22 mouse cellular contexts compared by ENCODE assay signal in genomic region chr9:31868823-31869460, GRCm38 (mm10). TPM values are rescaled to one million over a fixed set of nuclear protein-coding genes. Genes with fewer than 3 reads are reported as not detected.
A peak's percentile ranks its signal among the peaks of the same experiment; 100 is the strongest.
DNase-seq lines count a peak whose midpoint lies in the region; TF ChIP-seq lines count a peak whose summit lies in the region.
"Had no signal": no experiment of that assay in that cellular context is flagged by ENCODE, and none has a peak within 500 bp of the region (broad histone marks: within the 10 kb centered on the region; RNA-seq: fewer than 3 reads in every experiment).

No protein-coding gene starts in this region.

- peak; percentile 20 for DNase-seq in kidney, adult 2 months
- no peak for DNase-seq in kidney, postnatal 25 days
- DNase-seq in NIH3T3 (ENCODE audit: low read depth) = peak; percentile 67
- peak; percentile 95 for DNase-seq in large intestine, adult 2 months (ENCODE audit: low read depth, low spot score)
- no peak for DNase-seq in cerebellum, adult 9-10 months
- DNase-seq in heart, adult 11 months = no peak
- DNase-seq in spleen, postnatal 14 days (ENCODE audit: low spot score in 2 of 2) = no peak
- DNase-seq: adrenal gland, adult 8-10 months; adrenal gland, postnatal 36 days; cerebellum, adult 2 months; cerebellum, postnatal 14 days; embryo, embryonic 11 days; gastrocnemius, postnatal 36 days; heart, adult 18-20 months; heart, postnatal 14 days had no signal

- no peak for TF ChIP-seq CTCF in kidney, adult 2 months (conservative IDR thresholded peaks at IDR 0.05; ENCODE audit: insufficient read depth, insufficient read length, low read depth, low read length)

- no peaks in the 10 kb centered on the region for H3K36me3 ChIP-seq in kidney, adult 2 months (ENCODE audit: control insufficient read depth, insufficient read depth, low read length)
- H3K36me3 ChIP-seq: embryonic facial prominence, embryonic 15.5 days; forebrain, embryonic 10.5 days; heart, embryonic 15.5 days; hindbrain, embryonic 13.5 days had no signal

- no peak overlapping the region for H3K4me3 ChIP-seq in kidney, adult 2 months (ENCODE audit: insufficient read depth, low read depth, low read length)
- H3K4me3 ChIP-seq: embryonic facial prominence, embryonic 15.5 days; erythroblast, embryonic 14.5 days; forebrain, embryonic 10.5 days; heart, embryonic 15.5 days; hindbrain, embryonic 13.5 days had no signal

- 47% methylated on average over 2 of the region's 2 CpGs for WGBS in kidney, adult 2 months
- 25% methylated on average over 2 of the region's 2 CpGs for WGBS in large intestine, adult 2 months

- no peaks in the 10 kb centered on the region for H3K27me3 ChIP-seq in kidney, adult 2 months (replicated peaks; ENCODE audit: control insufficient read depth, insufficient read depth, low read length)
- H3K27me3 ChIP-seq: embryonic facial prominence, embryonic 15.5 days; heart, embryonic 15.5 days; hindbrain, embryonic 13.5 days had no signal

- H3K27ac ChIP-seq in kidney, adult 2 months (ENCODE audit: insufficient read depth, low read depth, low read length) = no peak overlapping the region
- H3K27ac ChIP-seq: embryonic facial prominence, embryonic 15.5 days; forebrain, embryonic 10.5 days; heart, embryonic 15.5 days; hindbrain, embryonic 13.5 days; hindbrain, postnatal 0 days had no signal

- TF ChIP-seq POLR2A in kidney, adult 2 months (IDR thresholded peaks at IDR 0.05; ENCODE audit: low read depth, low read length) = no peak

- H3K4me1 ChIP-seq in kidney, adult 2 months (ENCODE audit: control insufficient read depth, insufficient read depth, low read length) = no peaks in the 10 kb centered on the region
- H3K4me1 ChIP-seq: embryonic facial prominence, embryonic 15.5 days; heart, embryonic 15.5 days; hindbrain, embryonic 13.5 days had no signal

RNA-seq across cellular contexts. Expression of gene Barx2, which starts 44.3 kb away (rescaled TPM):
- 0.05 and 0.16 TPM in 2 replicates for polyA plus RNA-seq in kidney, adult 2 months (2012; rRNA removed)
- 12.5 and 32.9 TPM in 2 replicates for polyA plus RNA-seq in large intestine, adult 2 months (2012; rRNA removed)
- polyA plus RNA-seq: C2C12; erythroblast, embryonic 14.5 days; forebrain, embryonic 10.5 days; heart, embryonic 15.5 days; hindbrain, embryonic 13.5 days had no signal

Comparison
In these comparisons a context has a peak if more than half of its experiments do, and no peak if none do; other contexts are left out.
1. DNase-seq: peak in kidney, adult 2 months (single experiment), NIH3T3 (single experiment) and large intestine, adult 2 months (single experiment); none in kidney, postnatal 25 days (0 of 2), cerebellum, adult 9-10 months (single experiment), heart, adult 11 months (single experiment) and spleen, postnatal 14 days (0 of 2).
2. RNA of gene Barx2, which starts 44.3 kb away (polyA plus RNA-seq): 12.5 to 32.9 TPM in large intestine, adult 2 months; 0.05 to 0.16 TPM in kidney, adult 2 months; every median in the first group is over 10 times any median in the second.